Mouse (Mus musculus): ENCODE data around the gene Bex6.

DNA sequence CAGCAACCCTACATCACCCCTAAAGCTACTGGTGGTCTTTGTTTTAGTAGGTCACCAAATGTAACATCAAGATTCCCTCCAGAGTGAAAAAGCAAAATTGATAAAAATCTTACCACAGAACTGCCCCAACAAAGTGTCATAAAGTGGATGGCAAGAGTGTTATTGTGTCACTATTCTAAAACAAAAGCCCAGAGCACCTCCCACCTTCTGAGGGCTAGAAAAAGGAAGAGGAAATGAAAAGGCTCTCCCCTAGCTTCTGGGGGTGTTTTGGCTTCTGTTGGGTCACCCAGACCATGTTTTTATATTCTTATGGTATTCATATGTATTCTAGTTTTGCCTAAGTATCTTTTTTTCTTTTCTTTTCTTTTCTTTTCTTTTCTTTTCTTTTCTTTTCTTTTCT, 42.8 kb downstream of the Bex6 start:
- TF ChIP-seq POLR2A (IDR thresholded peaks at IDR 0.05; ENCODE audit: low read depth, low read length) (no peak), CTCF (IDR thresholded peaks at IDR 0.05; ENCODE audit: extremely low read depth, insufficient read length, insufficient replicate concordance, low read depth, low read length) (no peak)
